Mouse (Mus musculus) layer of hippocampus, adult 9-11 months (tissue): Measurements from ENCODE around the gene Col5a2.
"Not testable (repeated sequence)": the region's sequence is repeated elsewhere in the genome, so short reads cannot be mapped to it uniquely, and the experiment has no call there.

Experiments used
- DNase-seq: peaks from one replicate; pipeline ENCODE4 v3.0.0; 2022

Col5a2 gene

GRCm38 (mm10) chr1:45502865-45503332 lies at the start of gene Col5a2:
Gene Col5a2, minus strand, starts transcription at chr1:45503282.
- peak; percentile 27 for DNase-seq

- DNase-seq, result no peak
Observed at GRCm38 (mm10) chr1:45550531-45550930, 47.4 kb upstream of the Col5a2 start.

- DNase-seq, result no peak
Observed at GRCm38 (mm10) chr1:45541888-45542287, 38.8 kb upstream of the Col5a2 start.

- DNase-seq, result no peak
Observed at GRCm38 (mm10) chr1:45541161-45541560, 38.1 kb upstream of the Col5a2 start.

- DNase-seq, result no peak
Observed at GRCm38 (mm10) chr1:45531486-45531885, 28.4 kb upstream of the Col5a2 start.

- DNase-seq, result not testable (repeated sequence)
Observed at GRCm38 (mm10) chr1:45527476-45527875, 24.4 kb upstream of the Col5a2 start.

GRCm38 (mm10) chr1:45523601-45524000 lies 20.5 kb upstream of the Col5a2 start:
- no peak for DNase-seq

- DNase-seq, result no peak
Observed at GRCm38 (mm10) chr1:45521486-45521885, 18.4 kb upstream of the Col5a2 start.

- no peak for DNase-seq
Observed at GRCm38 (mm10) chr1:45502241-45502741, 791 bp downstream of the Col5a2 start.

- DNase-seq, result no peak
Observed at GRCm38 (mm10) chr1:45501437-45501836, 1.6 kb downstream of the Col5a2 start.

- DNase-seq, result no peak
Observed at GRCm38 (mm10) chr1:45500456-45500855, 2.6 kb downstream of the Col5a2 start.

- no peak for DNase-seq
Observed at GRCm38 (mm10) chr1:45495025-45495424, 8.1 kb downstream of the Col5a2 start.

GRCm38 (mm10) chr1:45492130-45492723 lies 10.9 kb downstream of the Col5a2 start:
- peak; percentile 8 for DNase-seq

GRCm38 (mm10) chr1:45490451-45490850 lies 12.6 kb downstream of the Col5a2 start:
- no peak for DNase-seq

- DNase-seq, result no peak
Observed at GRCm38 (mm10) chr1:45488291-45488690, 14.8 kb downstream of the Col5a2 start.

- no peak for DNase-seq
Observed at GRCm38 (mm10) chr1:45483001-45483400, 20.1 kb downstream of the Col5a2 start.

- DNase-seq, result no peak
Observed at GRCm38 (mm10) chr1:45481876-45482275, 21.2 kb downstream of the Col5a2 start.

- DNase-seq, result no peak
Observed at GRCm38 (mm10) chr1:45479087-45479486, 24.0 kb downstream of the Col5a2 start.

GRCm38 (mm10) chr1:45472751-45473150 lies 30.3 kb downstream of the Col5a2 start:
- DNase-seq, result peak; percentile 57

- no peak for DNase-seq
Observed at GRCm38 (mm10) chr1:45460767-45461166, 42.3 kb downstream of the Col5a2 start.

GRCm38 (mm10) chr1:45455763-45456162 lies 47.3 kb downstream of the Col5a2 start:
- DNase-seq, result no peak

- no peak for DNase-seq
Observed at GRCm38 (mm10) chr1:45448856-45449255, 54.2 kb downstream of the Col5a2 start.

GRCm38 (mm10) chr1:45431922-45432321 lies 71.2 kb downstream of the Col5a2 start:
- peak; percentile 8 for DNase-seq

- no peak for DNase-seq
Observed at GRCm38 (mm10) chr1:45430520-45430919, 72.6 kb downstream of the Col5a2 start.

GRCm38 (mm10) chr1:45429145-45429544 lies 73.9 kb downstream of the Col5a2 start:
- not testable (repeated sequence) for DNase-seq
